Mouse (Mus musculus): ENCODE measurements around the gene Rbfox3. TPM values are rescaled to one million over a fixed set of nuclear protein-coding genes. Genes with fewer than 3 reads are reported as not detected.

Gene Rbfox3
- polyA plus RNA-seq, 1 experiment from 2014 or later, result 1.1 TPM

- H3K27me3 ChIP-seq (replicated peaks; ENCODE audit: control insufficient read depth, insufficient read depth, low read length), result no peaks in the 10 kb centered on the region; the same call in 1 of the 2 replicates
- no peak overlapping the region for H3K27ac ChIP-seq (ENCODE audit: low read depth, low read length)
- H3K9me3 ChIP-seq (ENCODE audit: control insufficient read depth, low read length), result no peaks in the 10 kb centered on the region
- WGBS, result 76% methylated on average over 8 of the region's 8 CpGs
- no peak for ATAC-seq (replicated peaks; ENCODE audit: low FRiP score)
- H3K4me3 ChIP-seq (ENCODE audit: low read depth, low read length), result no peak overlapping the region
- peaks cover 5% of the 10 kb centered on the region for H3K4me1 ChIP-seq (replicated peaks; ENCODE audit: control insufficient read depth, insufficient read depth, low read length)
- no peak overlapping the region for H3K4me2 ChIP-seq
- DNase-seq (ENCODE audit: low spot score), result no peak
- peaks cover 9% of the 10 kb centered on the region; the same call in 1 of the 2 replicates for H3K36me3 ChIP-seq (ENCODE audit: control insufficient read depth, insufficient read depth, low read length)
- H3K9ac ChIP-seq (ENCODE audit: low read depth, low read length), result no peak overlapping the region
These were observed 423.0 kb downstream of the Rbfox3 start for GRCm38 (mm10) chr11:118488191-118488906.

- Histone ChIP-seq H3K4me3 (ENCODE audit: low read depth, low read length) (no peak overlapping the region), H3K27ac (ENCODE audit: low read depth, low read length) (no peak overlapping the region), H3K4me1 (replicated peaks; ENCODE audit: control insufficient read depth, insufficient read depth, low read length) (peaks cover 5% of the 10 kb centered on the region), H3K27me3 (replicated peaks; ENCODE audit: control insufficient read depth, insufficient read depth, low read length) (no peaks in the 10 kb centered on the region; the same call in 1 of the 2 replicates), H3K9ac (ENCODE audit: low read depth, low read length) (no peak overlapping the region), H3K4me2 (no peak overlapping the region), H3K36me3 (ENCODE audit: control insufficient read depth, insufficient read depth, low read length) (peaks cover 9% of the 10 kb centered on the region; the same call in 1 of the 2 replicates), H3K9me3 (ENCODE audit: control insufficient read depth, low read length) (no peaks in the 10 kb centered on the region)
- DNase-seq (ENCODE audit: low spot score), result no peak
- ATAC-seq (replicated peaks; ENCODE audit: low FRiP score), result no peak
- 86% methylated on average over 29 of the region's 29 CpGs for WGBS
These were observed 424.3 kb downstream of the Rbfox3 start for GRCm38 (mm10) chr11:118486881-118487772.

GRCm38 (mm10) chr11:118486281-118486680, 425.1 kb downstream of the Rbfox3 start:
- Histone ChIP-seq H3K27ac (ENCODE audit: low read depth, low read length) (no peak overlapping the region), H3K9me3 (ENCODE audit: control insufficient read depth, low read length) (no peaks in the 10 kb centered on the region), H3K4me1 (replicated peaks; ENCODE audit: control insufficient read depth, insufficient read depth, low read length) (peaks cover 5% of the 10 kb centered on the region), H3K36me3 (ENCODE audit: control insufficient read depth, insufficient read depth, low read length) (peaks cover 9% of the 10 kb centered on the region; the same call in 1 of the 2 replicates), H3K27me3 (replicated peaks; ENCODE audit: control insufficient read depth, insufficient read depth, low read length) (no peaks in the 10 kb centered on the region; the same call in 1 of the 2 replicates), H3K4me2 (no peak overlapping the region), H3K4me3 (ENCODE audit: low read depth, low read length) (no peak overlapping the region), H3K9ac (ENCODE audit: low read depth, low read length) (no peak overlapping the region)
- no peak for DNase-seq (ENCODE audit: low spot score)
- no peak for ATAC-seq (replicated peaks; ENCODE audit: low FRiP score)
- 84% methylated on average over 6 of the region's 6 CpGs for WGBS

GRCm38 (mm10) chr11:118485780-118486179, 425.6 kb downstream of the Rbfox3 start:
- no peaks in the 10 kb centered on the region; the same call in 1 of the 2 replicates for H3K27me3 ChIP-seq (replicated peaks; ENCODE audit: control insufficient read depth, insufficient read depth, low read length)
- H3K4me3 ChIP-seq (ENCODE audit: low read depth, low read length), result no peak overlapping the region
- WGBS, result 91% methylated on average over 3 of the region's 3 CpGs
- no peak overlapping the region for H3K9ac ChIP-seq (ENCODE audit: low read depth, low read length)
- H3K36me3 ChIP-seq (ENCODE audit: control insufficient read depth, insufficient read depth, low read length), result peaks cover 9% of the 10 kb centered on the region; the same call in 1 of the 2 replicates
- DNase-seq (ENCODE audit: low spot score) (no peak), ATAC-seq (replicated peaks; ENCODE audit: low FRiP score) (no peak)
- no peaks in the 10 kb centered on the region for H3K9me3 ChIP-seq (ENCODE audit: control insufficient read depth, low read length)
- no peak overlapping the region for H3K27ac ChIP-seq (ENCODE audit: low read depth, low read length)
- H3K4me1 ChIP-seq (replicated peaks; ENCODE audit: control insufficient read depth, insufficient read depth, low read length), result peaks cover 5% of the 10 kb centered on the region
- H3K4me2 ChIP-seq, result no peak overlapping the region

- DNase-seq (ENCODE audit: low spot score) (no peak), ATAC-seq (replicated peaks; ENCODE audit: low FRiP score) (no peak)
- no peak overlapping the region for H3K4me2 ChIP-seq
- no peak overlapping the region for H3K9ac ChIP-seq (ENCODE audit: low read depth, low read length)
- H3K36me3 ChIP-seq (ENCODE audit: control insufficient read depth, insufficient read depth, low read length), result peaks cover 10% of the 10 kb centered on the region; the same call in 1 of the 2 replicates
- H3K4me1 ChIP-seq (replicated peaks; ENCODE audit: control insufficient read depth, insufficient read depth, low read length), result peaks cover 3% of the 10 kb centered on the region
- WGBS, result 81% methylated on average over 11 of the region's 11 CpGs
- no peaks in the 10 kb centered on the region for H3K9me3 ChIP-seq (ENCODE audit: control insufficient read depth, low read length)
- H3K27me3 ChIP-seq (replicated peaks; ENCODE audit: control insufficient read depth, insufficient read depth, low read length), result no peaks in the 10 kb centered on the region; the same call in 1 of the 2 replicates
- H3K4me3 ChIP-seq (ENCODE audit: low read depth, low read length), result no peak overlapping the region
- H3K27ac ChIP-seq (ENCODE audit: low read depth, low read length), result no peak overlapping the region
These were observed 426.1 kb downstream of the Rbfox3 start for GRCm38 (mm10) chr11:118485338-118485737.

GRCm38 (mm10) chr11:118484169-118484568, 427.2 kb downstream of the Rbfox3 start:
- DNase-seq (ENCODE audit: low spot score) (no peak), ATAC-seq (replicated peaks; ENCODE audit: low FRiP score) (no peak)
- H3K4me1 ChIP-seq (replicated peaks; ENCODE audit: control insufficient read depth, insufficient read depth, low read length), result no peaks in the 10 kb centered on the region
- no peaks in the 10 kb centered on the region for H3K27me3 ChIP-seq (replicated peaks; ENCODE audit: control insufficient read depth, insufficient read depth, low read length)
- 85% methylated on average over 8 of the region's 8 CpGs for WGBS
- H3K9ac ChIP-seq (ENCODE audit: low read depth, low read length), result no peak overlapping the region
- H3K9me3 ChIP-seq (ENCODE audit: control insufficient read depth, low read length), result no peaks in the 10 kb centered on the region
- no peak overlapping the region for H3K4me2 ChIP-seq
- no peak overlapping the region for H3K27ac ChIP-seq (ENCODE audit: low read depth, low read length)
- no peak overlapping the region for H3K4me3 ChIP-seq (ENCODE audit: low read depth, low read length)
- peaks cover 11% of the 10 kb centered on the region; the same call in 1 of the 2 replicates for H3K36me3 ChIP-seq (ENCODE audit: control insufficient read depth, insufficient read depth, low read length)

- ATAC-seq (replicated peaks; ENCODE audit: low FRiP score), result no peak
- DNase-seq (ENCODE audit: low spot score), result no peak
- H3K9ac ChIP-seq (ENCODE audit: low read depth, low read length), result no peak overlapping the region
- H3K4me3 ChIP-seq (ENCODE audit: low read depth, low read length), result no peak overlapping the region
- peaks cover 9% of the 10 kb centered on the region; the same call in 1 of the 2 replicates for H3K4me1 ChIP-seq (replicated peaks; ENCODE audit: control insufficient read depth, insufficient read depth, low read length)
- H3K27me3 ChIP-seq (replicated peaks; ENCODE audit: control insufficient read depth, insufficient read depth, low read length), result no peaks in the 10 kb centered on the region
- H3K27ac ChIP-seq (ENCODE audit: low read depth, low read length), result no peak overlapping the region
- H3K36me3 ChIP-seq (ENCODE audit: control insufficient read depth, insufficient read depth, low read length), result peaks cover 11% of the 10 kb centered on the region; the same call in 1 of the 2 replicates
- WGBS, result 86% methylated on average over 14 of the region's 14 CpGs
- H3K4me2 ChIP-seq, result no peak overlapping the region
- H3K9me3 ChIP-seq (ENCODE audit: control insufficient read depth, low read length), result no peaks in the 10 kb centered on the region
These were observed 429.6 kb downstream of the Rbfox3 start for GRCm38 (mm10) chr11:118481751-118482150.

- Histone ChIP-seq H3K9ac (ENCODE audit: low read depth, low read length) (no peak overlapping the region), H3K36me3 (ENCODE audit: control insufficient read depth, insufficient read depth, low read length) (peaks cover 11% of the 10 kb centered on the region; the same call in 1 of the 2 replicates), H3K27me3 (replicated peaks; ENCODE audit: control insufficient read depth, insufficient read depth, low read length) (no peaks in the 10 kb centered on the region), H3K4me1 (replicated peaks; ENCODE audit: control insufficient read depth, insufficient read depth, low read length) (peaks cover 9% of the 10 kb centered on the region; the same call in 1 of the 2 replicates), H3K4me3 (ENCODE audit: low read depth, low read length) (no peak overlapping the region), H3K9me3 (ENCODE audit: control insufficient read depth, low read length) (no peaks in the 10 kb centered on the region), H3K27ac (ENCODE audit: low read depth, low read length) (no peak overlapping the region), H3K4me2 (no peak overlapping the region)
- DNase-seq (ENCODE audit: low spot score), result no peak
- WGBS, result 92% methylated on average over 11 of the region's 11 CpGs
- ATAC-seq (replicated peaks; ENCODE audit: low FRiP score), result no peak
These were observed 430.2 kb downstream of the Rbfox3 start for GRCm38 (mm10) chr11:118481231-118481630.

Measured in liver, embryonic 11.5 days (tissue).